Mouse (Mus musculus): ENCODE measurements around the gene Dars2. TPM values are rescaled to one million over a fixed set of nuclear protein-coding genes. Genes with fewer than 3 reads are reported as not detected.

Gene Dars2
- polyA plus RNA-seq, 1 experiment = not detected

DNA sequence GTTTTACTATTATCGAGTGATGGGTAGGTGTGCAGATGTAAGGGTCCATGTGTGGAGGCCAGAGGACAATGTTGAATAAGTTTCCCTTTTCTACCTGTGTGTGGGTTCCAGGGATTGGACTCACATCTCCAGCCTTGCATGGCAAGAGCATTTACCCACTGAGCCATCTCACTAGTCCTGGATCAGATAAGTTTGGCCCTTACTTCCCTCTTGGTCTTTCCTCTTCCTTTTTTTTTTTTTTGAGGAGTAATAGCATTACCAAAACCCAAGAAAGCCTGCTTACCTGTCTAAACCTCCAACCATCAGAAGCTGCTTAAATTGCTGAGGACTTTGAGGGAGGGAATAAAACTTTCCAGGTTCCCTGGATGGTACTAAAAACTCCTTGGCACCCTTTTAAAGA, 13.3 kb downstream of the Dars2 start:
- Histone ChIP-seq H3K27ac (ENCODE audit: insufficient read depth, low read depth, low read length) (no peak overlapping the region), H3K4me1 (ENCODE audit: control insufficient read depth, insufficient read depth, low read length) (no peaks in the 10 kb centered on the region), H3K4me3 (ENCODE audit: insufficient read depth, low read depth, low read length) (no peak overlapping the region)
- 95% methylated on average over 1 of the region's 1 CpGs for WGBS
- TF ChIP-seq CTCF (IDR thresholded peaks at IDR 0.05; ENCODE audit: insufficient read depth, low read depth, low read length) (no peak), POLR2A (IDR thresholded peaks at IDR 0.05; ENCODE audit: insufficient read depth, low read depth, low read length) (no peak)

DNA sequence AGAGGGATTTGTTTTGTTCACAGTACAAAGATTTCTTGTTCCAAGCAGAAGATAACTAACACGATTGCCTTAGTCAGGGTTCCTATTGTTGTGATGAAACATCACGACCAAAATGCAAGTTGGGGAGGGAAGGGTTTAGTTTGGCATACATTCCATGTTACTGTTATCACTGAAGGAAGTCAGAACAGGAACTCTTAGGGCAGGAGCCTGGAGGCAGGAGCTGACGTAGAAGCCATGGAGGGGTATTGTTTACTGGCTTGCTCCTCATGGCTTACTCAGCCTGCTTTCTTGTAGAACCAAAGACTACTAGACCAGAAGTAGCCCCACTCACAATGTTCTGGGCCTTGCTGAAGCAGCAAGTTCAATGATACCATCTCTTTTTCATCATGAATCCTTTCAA, 23.5 kb downstream of the Dars2 start:
- H3K4me1 ChIP-seq (ENCODE audit: control insufficient read depth, insufficient read depth, low read length) = no peaks in the 10 kb centered on the region
- no peak overlapping the region for H3K27ac ChIP-seq (ENCODE audit: insufficient read depth, low read depth, low read length)
- WGBS = 86% methylated on average over 3 of the region's 3 CpGs
- TF ChIP-seq POLR2A (IDR thresholded peaks at IDR 0.05; ENCODE audit: insufficient read depth, low read depth, low read length) = no peak
- TF ChIP-seq CTCF (IDR thresholded peaks at IDR 0.05; ENCODE audit: insufficient read depth, low read depth, low read length) = no peak
- no peak overlapping the region for H3K4me3 ChIP-seq (ENCODE audit: insufficient read depth, low read depth, low read length)

DNA sequence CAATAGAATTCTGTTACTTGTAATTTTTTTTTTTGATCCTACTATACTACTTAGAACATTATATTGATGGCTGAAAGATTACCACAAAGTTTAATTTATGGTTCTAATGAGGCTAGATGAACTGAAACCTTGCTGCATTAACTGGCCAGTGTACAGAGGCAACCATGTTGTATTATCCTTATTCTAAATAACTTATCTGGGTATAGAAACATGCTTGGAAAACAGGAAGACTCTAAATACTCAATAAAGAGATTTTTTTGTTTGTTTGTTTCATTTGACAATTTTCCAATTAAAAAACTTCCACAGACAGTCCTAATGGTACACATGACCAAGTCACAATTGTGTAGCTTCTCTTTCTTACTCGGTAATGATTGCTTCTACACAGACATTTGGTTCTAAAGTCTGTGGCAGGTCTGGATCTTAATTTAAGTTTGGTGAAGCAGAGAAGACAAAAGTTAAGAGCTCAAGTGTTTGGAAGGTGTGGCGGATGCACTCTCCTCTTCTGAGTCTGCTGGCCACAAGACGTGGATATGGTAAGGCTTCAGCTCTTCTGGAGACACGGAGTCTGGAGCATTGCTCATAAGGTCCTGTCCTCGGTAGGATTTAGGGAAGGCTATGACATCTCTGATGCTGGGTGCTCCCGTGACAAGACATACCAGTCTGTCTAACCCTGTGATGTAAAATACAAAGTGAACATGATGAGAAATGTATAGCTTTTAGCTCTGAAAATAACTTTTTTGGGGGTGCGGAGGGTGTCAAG, 29.0 kb downstream of the Dars2 start:
- Histone ChIP-seq H3K27ac (ENCODE audit: insufficient read depth, low read depth, low read length) (no peak overlapping the region), H3K4me3 (ENCODE audit: insufficient read depth, low read depth, low read length) (no peak overlapping the region), H3K4me1 (ENCODE audit: control insufficient read depth, insufficient read depth, low read length) (no peaks in the 10 kb centered on the region)
- TF ChIP-seq CTCF (IDR thresholded peaks at IDR 0.05; ENCODE audit: insufficient read depth, low read depth, low read length) (no peak), POLR2A (IDR thresholded peaks at IDR 0.05; ENCODE audit: insufficient read depth, low read depth, low read length) (no peak)
- 92% methylated on average over 7 of the region's 7 CpGs for WGBS

DNA sequence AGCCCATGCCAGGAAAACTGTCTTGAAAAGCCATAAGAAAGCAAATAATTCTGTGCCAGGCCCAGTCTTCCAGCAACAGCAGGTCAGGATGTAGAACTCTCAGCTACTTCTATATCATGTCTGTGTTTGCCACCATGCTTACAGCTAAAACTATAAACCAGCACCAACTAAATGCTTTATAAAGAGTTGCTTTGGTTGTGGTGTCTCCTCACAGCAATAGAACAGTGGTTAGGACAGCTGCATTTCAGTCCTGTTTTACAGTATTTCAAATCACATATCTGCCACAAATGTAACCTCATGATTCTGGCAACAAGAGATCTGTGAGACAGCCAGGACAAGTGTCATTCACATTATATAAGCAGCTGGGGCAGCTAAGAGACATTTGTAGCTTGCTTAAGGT, 29.6 kb downstream of the Dars2 start:
- no peak for TF ChIP-seq POLR2A (IDR thresholded peaks at IDR 0.05; ENCODE audit: insufficient read depth, low read depth, low read length)
- TF ChIP-seq CTCF (IDR thresholded peaks at IDR 0.05; ENCODE audit: insufficient read depth, low read depth, low read length) = no peak
- Histone ChIP-seq H3K4me1 (ENCODE audit: control insufficient read depth, insufficient read depth, low read length) (no peaks in the 10 kb centered on the region), H3K4me3 (ENCODE audit: insufficient read depth, low read depth, low read length) (no peak overlapping the region), H3K27ac (ENCODE audit: insufficient read depth, low read depth, low read length) (no peak overlapping the region)

DNA sequence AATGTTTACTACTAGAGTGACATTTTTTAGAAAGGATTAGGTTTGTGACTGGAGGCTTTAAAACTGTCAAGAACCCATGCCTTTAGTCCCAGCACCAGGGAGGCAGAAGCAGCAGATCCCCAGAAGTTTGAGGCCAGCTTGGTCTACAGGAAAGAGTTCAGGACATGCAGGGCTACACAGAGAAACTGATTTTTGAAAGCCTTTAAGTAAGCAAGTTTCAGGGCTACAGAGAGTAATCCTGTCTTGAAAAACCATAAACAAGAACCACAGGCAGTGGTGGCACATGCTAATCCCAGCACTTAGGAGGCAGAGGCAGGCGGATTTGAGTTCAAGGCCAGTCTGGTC, 30.1 kb downstream of the Dars2 start:
- H3K4me3 ChIP-seq (ENCODE audit: insufficient read depth, low read depth, low read length) = no peak overlapping the region
- H3K27ac ChIP-seq (ENCODE audit: insufficient read depth, low read depth, low read length) = no peak overlapping the region
- H3K4me1 ChIP-seq (ENCODE audit: control insufficient read depth, insufficient read depth, low read length) = no peaks in the 10 kb centered on the region
- 60% methylated on average over 1 of the region's 1 CpGs for WGBS
- no peak for TF ChIP-seq POLR2A (IDR thresholded peaks at IDR 0.05; ENCODE audit: insufficient read depth, low read depth, low read length)
- no peak for TF ChIP-seq CTCF (IDR thresholded peaks at IDR 0.05; ENCODE audit: insufficient read depth, low read depth, low read length)

DNA sequence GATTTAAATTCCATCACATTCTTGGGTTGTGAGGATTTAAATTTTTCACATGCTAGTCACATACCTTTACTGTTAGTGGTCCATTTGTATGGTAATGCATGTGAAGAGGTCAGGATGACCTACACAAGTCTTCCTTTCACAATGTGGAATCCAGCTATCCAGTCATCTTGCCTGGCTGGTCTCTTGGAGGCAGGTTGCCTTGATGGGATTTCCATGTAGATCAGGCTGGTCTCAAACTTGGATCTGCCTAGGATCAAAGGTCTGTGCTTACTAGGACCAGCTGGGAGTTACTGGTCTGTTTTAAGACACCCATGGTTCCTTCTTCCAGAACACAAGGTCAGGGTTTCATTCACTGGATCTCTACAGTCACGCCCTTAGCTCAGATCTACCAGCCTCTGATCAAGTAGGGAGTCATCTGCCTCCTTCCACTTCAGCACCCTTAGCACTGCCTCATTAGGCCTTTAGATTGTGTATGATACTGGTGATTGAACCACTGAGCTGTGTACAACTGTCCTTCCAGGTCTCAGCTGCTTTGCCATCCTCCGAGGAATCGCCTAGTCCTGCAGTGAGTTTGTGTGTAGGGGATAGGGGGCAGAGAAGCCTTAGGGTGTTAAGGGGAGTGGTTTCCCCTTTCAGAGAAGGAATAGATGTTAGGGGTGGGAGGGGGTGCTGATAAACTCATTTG, 30.6 kb downstream of the Dars2 start:
- H3K27ac ChIP-seq (ENCODE audit: insufficient read depth, low read depth, low read length) = no peak overlapping the region; the same call in 1 of the 2 replicates
- 33% methylated on average over 3 of the region's 3 CpGs for WGBS

DNA sequence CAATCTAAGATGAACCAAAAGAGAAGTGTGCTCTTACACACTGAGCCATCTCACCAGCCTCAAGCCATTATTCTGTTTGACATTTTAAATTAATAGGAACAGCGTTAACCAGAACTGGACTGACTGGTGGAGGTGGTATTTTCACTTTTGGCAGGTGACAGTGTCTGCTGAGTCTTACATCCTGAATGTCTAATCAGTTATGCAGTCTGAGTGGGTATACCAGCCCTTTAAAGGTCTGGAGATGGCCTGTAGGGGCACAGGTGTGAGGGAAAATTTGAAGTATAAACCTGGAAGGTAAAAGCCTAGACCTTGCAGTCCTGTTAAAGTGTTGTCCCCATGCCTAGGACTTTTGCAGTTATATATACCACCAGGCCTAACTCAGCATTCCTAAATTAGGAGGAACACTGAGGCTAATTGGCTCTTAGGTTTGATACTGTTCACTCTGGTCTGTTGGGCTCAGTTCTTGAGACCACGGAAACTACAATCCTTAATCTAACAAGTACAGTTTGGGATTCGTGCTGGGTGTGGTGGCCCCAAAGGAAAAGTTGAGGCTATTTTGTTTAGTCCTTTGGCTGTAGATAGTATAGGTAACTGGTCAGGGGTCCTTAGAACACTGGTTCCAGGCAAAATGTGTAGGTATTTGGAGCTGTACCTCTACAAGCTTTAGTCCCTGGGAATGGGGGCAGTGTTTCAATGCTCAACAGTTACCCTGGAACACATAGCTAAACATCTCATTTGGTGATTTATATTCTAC, 31.3 kb downstream of the Dars2 start:
- Histone ChIP-seq H3K4me3 (ENCODE audit: insufficient read depth, low read depth, low read length) (no peak overlapping the region), H3K27ac (ENCODE audit: insufficient read depth, low read depth, low read length) (no peak overlapping the region), H3K4me1 (ENCODE audit: control insufficient read depth, insufficient read depth, low read length) (no peaks in the 10 kb centered on the region)
- TF ChIP-seq POLR2A (IDR thresholded peaks at IDR 0.05; ENCODE audit: insufficient read depth, low read depth, low read length) (no peak), CTCF (IDR thresholded peaks at IDR 0.05; ENCODE audit: insufficient read depth, low read depth, low read length) (no peak)
- WGBS = 16% methylated on average over 3 of the region's 3 CpGs

More for the DNA sequence above, 30.6 kb downstream of the Dars2 start:
- H3K4me3 ChIP-seq (ENCODE audit: insufficient read depth, low read depth, low read length) = no peak overlapping the region
- H3K4me1 ChIP-seq (ENCODE audit: control insufficient read depth, insufficient read depth, low read length) = no peaks in the 10 kb centered on the region
- TF ChIP-seq POLR2A (IDR thresholded peaks at IDR 0.05; ENCODE audit: insufficient read depth, low read depth, low read length) = no peak

DNA sequence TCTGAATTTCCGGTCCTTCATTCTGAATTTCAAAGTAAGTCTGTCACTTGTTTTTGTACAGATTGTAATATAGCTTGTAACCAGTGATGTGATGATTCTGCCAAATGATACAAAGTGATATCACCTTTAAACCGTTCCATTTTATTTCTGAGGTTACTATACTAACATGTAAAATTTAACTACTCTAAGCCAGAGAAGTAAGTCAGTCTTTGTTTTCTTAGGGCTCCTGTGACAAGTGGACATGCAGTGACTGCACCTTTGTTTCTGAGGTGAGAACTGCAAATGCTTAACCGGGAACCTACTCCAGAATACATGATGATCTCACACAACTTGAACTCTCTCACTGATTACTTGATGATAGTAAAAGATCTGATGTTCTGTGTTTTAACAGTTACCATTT, 32.5 kb downstream of the Dars2 start:
- no peak overlapping the region for H3K4me3 ChIP-seq (ENCODE audit: insufficient read depth, low read depth, low read length)
- no peaks in the 10 kb centered on the region for H3K4me1 ChIP-seq (ENCODE audit: control insufficient read depth, insufficient read depth, low read length)
- 25% methylated on average over 3 of the region's 3 CpGs for WGBS
- TF ChIP-seq CTCF (IDR thresholded peaks at IDR 0.05; ENCODE audit: insufficient read depth, low read depth, low read length) = no peak
- no peak for TF ChIP-seq POLR2A (IDR thresholded peaks at IDR 0.05; ENCODE audit: insufficient read depth, low read depth, low read length)
- no peak overlapping the region for H3K27ac ChIP-seq (ENCODE audit: insufficient read depth, low read depth, low read length)

DNA sequence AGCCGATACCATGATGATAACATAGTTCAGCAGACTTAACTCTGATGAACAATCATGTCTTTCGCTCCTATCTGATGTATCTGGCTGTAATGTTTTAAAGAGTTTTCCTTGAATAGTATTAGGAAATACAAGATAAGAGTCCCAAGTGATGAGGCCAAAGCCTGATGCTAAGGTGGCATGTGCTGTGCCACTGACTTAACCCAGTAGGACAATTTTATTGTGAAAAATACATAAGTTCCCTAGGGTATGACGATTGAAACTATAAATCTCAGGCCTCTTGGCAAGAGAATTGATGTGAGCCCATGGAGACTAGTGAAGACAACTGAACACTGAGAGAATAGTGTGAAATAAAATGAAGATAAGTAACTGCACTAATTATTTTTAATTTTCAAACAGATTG, 32.9 kb downstream of the Dars2 start:
- H3K4me3 ChIP-seq (ENCODE audit: insufficient read depth, low read depth, low read length) = no peak overlapping the region
- TF ChIP-seq POLR2A (IDR thresholded peaks at IDR 0.05; ENCODE audit: insufficient read depth, low read depth, low read length) (no peak), CTCF (IDR thresholded peaks at IDR 0.05; ENCODE audit: insufficient read depth, low read depth, low read length) (no peak)
- no peaks in the 10 kb centered on the region for H3K4me1 ChIP-seq (ENCODE audit: control insufficient read depth, insufficient read depth, low read length)
- WGBS = 19% methylated on average over 3 of the region's 3 CpGs
- no peak overlapping the region for H3K27ac ChIP-seq (ENCODE audit: insufficient read depth, low read depth, low read length)
